Mouse (Mus musculus) megakaryocyte progenitor cell, adult 5-6 weeks (primary cell): ENCODE measurements at regions not wholly inside any gene's neighbourhood (a gene's known extent, or its start where the extent isn't known, plus 50 kb on each side); places are given as distances from the start of the nearest gene placed in this dataset.

Experiments used
- ATAC-seq: replicated peaks from 2 replicates; pipeline ENCODE4 v1.8.0; 2016; ENCODE audit warnings: mild to moderate bottlenecking, moderate TSS enrichment, inconsistent platforms; ENCODE audit not compliant: poor library complexity

DNA sequence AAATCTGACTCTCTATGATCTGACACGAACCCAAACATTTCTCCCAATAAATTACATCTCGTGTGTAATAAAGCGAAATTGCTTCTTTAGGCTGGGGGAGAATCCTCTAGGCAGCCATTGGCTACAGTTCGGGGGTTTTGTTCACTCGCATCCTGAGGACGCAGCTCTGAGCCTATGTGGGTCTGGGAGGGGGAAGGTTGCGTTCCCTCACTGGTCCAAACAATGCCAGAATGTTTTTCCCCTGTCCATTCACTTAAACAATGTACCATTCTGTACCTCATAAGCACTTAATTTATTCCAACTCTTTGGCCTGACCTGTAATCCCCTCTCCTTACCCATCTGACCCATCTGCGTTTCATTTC is 308.6 kb downstream of the Spry2 start:
- ATAC-seq: no peak

DNA sequence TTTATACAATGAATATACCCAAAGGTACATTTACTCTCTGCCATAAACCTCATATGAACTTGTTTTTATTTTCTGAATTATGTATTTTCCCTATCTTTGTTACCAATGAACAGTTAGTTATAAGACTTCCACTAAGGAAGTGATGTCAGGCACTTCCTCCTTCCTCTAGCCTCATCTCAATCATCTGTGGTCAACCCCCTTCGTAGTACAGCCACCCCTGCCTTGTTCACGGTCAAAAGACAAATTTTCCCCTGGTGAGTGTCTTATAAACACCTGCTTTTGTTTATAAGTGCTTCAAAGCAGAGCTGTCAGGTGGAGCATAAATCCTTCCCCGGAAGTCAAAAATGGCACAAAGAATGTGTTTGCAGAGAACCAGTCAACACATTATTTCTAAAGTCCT is 312.0 kb downstream of the Spry2 start:
- peak; percentile 63 for ATAC-seq

DNA sequence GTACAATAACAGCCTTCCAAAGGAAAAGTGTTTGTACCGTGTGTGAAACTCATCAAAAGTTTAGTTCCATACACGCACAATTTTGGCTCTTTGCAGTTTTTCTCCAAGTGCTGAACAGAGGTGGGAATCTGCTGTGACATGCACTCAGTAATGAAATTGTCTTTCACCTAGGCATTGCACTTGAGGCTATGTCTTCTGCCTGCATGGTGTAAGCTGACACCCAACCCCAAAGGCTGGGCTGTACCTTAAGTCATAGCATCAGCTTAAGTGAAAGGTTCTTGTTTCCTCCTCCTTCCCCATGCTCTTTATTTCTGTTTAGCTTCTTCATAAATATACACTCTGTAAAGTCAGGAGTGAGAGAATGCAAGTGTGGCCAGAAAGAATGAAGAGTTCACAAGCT is 313.1 kb downstream of the Spry2 start:
- no peak for ATAC-seq

DNA sequence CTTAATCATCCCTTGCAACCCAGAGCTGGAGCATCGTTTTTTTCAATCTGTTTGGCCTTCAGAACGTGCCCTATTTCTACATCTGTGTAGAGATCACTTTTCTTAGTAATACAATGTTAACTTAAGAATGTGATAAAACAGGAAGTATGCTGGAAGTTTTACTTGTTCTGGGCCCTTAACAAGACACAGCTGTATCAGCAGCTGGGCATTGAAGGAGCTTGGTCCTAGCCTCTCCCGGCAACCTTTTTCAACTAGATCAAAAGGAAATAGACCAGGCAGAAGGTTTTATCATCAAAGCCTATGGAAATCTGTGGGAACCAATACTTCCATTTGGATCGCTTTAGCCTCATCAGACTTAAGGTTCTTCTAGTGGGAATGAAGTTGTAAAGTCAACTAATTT is 317.9 kb downstream of the Ndfip2 start:
- no peak for ATAC-seq

DNA sequence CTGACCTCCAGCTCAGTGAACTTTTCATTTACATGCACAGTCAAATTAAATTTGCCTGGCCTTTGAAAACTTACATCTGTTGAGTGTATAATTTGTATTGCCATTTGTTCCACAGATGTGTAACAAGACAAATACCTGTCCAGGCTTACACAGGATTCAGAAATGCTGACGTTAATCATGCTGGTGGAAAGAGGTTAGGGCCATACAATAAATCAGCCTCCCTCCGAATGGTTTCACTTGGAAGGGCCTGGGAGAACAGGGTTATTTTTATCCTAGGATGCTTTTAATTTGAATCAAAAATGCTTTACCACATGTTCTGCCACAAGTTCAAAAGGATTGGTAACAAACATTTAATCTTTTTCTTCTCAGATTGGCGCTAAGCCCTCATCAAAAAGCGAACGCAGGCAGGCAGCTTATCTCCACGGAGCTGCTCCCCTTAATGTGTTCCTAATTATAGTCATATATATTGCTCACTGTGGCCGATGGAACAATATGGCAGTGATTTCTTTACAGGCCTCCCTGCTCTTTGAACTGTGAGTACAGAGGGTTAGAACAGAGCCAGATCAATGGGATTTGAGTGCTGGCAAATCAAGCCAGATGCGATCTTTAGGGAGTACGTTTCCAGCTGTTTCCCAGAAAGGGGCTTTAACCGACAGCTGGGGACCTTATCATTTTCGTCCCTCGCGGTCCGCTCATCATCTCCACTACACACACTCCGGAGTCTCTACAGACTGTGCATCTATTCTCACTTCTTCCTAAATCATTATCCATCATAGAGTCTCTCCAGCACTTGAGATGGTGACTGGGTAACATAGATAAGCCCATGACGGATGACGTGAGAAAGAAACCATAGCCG is 313.9 kb downstream of the Ndfip2 start:
- no peak for ATAC-seq

DNA sequence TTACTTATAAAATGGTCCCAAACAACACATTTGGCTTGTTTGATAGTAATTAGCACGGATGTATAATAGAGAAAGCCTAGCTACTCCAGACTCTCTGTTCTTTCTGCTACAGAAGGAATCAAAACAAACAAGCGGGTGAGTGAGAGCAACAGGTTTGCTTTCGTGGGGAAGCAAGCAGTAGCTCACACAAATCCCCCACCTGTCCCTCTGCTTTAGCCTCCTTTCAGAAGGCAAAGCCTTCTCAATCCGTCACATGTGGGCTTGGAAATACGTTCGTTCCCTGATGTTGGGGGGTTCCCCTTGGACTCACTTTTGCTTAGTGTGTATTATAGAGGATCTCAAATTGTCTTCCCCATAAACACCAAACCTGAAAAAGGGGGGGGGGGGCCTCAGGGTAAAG is 311.8 kb downstream of the Ndfip2 start:
- ATAC-seq: no peak

DNA sequence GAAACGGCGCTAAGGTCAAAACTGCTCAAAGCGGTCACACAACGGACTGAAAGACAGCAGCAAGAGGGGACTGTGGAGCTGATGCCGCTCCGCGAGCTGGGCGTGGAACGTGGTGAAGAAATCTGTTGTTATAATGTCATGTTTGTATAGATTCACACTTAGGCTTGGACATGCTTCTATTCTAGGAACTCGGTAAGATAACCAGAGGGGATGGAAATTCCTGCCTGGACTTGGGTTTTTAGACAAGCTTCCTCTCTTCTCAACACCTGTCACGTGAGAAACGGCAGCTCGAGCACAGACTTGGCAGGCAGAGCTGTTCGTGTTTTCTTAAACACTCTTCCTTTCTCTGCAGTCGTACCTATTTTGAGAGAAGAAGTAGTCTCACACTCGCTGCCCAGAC is 307.5 kb downstream of the Ndfip2 start:
- peak; percentile 39; the same call in 1 of the 2 replicates for ATAC-seq

DNA sequence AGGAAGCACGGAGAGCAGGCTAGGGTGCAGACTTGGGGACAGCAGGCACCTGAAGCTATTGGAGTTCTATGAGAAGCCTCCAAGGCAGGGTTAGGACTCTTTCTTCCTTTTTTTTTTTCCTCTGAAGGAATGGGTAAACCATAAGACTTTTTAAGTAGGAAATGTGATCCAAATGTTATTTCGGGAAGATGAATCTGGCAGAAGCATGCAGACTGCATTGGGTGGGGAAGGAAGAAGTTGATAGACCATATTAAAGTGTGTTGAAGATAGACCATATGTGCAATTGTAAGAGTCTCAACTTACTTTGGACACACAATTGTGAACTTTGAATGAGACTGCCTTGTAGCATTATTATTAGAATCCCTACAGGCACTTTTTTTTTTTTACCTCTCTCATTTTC is 304.5 kb downstream of the Ndfip2 start:
- ATAC-seq: no peak

DNA sequence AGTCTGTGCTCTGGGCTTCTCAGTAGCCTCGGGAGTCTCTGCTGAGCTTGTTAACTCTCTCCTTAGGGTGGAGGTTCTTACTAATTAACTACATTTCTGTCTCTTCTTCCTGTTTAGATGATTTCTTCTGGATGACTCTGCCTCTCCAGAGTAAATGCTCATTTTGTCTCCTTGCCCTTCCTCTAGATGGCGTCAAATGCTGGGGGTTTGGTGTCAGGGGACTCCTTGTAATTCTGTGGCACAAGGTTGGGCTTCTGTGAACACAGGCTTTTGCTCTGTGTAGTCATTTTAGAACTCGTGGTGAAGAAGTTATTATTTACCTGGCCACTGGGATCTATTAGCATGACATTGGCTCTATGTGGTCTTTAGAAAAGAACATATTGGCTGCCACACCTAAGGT is 298.4 kb downstream of the Ndfip2 start:
- ATAC-seq: peak; percentile 69

DNA sequence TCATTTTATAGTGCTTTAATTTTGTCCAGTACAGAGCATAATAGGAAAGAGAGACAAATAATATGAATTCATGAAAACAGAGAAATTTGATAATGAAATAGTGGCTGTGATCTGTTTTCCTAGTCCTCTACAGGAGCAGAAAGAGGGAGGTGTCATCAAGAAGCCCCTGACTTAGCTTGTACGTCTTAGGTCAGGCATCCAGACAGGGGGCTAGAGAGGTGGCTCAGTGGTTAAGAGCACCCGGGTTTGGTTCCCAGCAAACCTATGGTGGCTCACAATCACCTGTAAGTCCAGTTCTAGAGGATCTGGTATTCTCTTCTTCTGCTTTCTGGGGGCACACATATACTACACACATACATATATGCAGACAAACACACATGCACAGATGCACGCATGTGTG is 285.7 kb downstream of the Ndfip2 start:
- ATAC-seq: no peak

DNA sequence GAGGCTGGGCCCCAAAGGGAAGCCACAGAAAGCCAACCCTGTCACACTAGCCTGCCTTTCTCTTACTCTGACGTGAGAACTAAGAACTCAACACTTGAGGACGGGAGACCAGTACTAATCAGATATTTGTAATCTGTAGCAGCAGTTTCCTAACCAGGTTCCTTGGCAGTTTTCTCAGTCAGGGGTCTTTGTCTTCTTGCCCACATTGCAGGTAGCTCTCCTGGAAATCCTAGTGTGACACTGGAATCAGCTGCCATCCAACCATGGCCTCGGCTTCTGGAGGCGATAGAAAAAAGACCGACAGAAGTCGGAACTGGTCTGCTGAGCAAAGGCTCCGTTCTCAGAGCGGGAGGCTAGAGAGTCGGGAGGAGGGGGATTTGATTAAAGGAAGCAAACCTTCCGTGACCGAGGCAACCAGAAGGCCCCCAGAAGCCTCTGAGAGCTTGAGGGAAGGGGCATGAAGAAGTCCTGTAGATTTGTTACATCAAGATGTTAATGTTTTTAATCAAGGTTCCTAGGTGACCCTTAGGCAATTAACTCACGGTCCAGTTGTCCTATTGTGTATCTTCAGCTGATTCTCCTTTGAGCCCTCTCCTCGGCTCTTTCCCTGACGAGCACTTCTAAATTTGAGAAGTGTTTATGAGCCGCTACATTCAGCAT is 284.2 kb downstream of the Ndfip2 start:
- ATAC-seq: no peak

DNA sequence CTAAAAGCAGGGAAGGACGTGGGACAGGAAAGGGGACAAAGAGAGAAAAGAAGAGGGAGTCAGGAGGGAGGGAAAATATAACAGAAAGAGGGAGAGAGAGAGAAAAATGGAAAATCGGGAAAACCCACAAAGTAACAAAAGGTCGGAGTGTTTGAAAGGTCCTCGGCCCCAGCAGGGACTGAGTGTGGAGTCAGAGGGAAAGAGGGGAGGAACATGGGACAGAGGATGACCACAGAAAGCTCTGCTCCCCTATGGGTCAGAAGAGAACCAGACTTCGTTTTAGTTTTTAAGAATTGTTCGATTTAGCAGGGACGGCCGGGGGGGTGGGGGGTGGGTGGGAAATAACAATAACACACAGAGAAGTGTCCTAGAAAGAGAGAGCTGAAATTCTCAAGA is 283.7 kb downstream of the Ndfip2 start:
- no peak for ATAC-seq

DNA sequence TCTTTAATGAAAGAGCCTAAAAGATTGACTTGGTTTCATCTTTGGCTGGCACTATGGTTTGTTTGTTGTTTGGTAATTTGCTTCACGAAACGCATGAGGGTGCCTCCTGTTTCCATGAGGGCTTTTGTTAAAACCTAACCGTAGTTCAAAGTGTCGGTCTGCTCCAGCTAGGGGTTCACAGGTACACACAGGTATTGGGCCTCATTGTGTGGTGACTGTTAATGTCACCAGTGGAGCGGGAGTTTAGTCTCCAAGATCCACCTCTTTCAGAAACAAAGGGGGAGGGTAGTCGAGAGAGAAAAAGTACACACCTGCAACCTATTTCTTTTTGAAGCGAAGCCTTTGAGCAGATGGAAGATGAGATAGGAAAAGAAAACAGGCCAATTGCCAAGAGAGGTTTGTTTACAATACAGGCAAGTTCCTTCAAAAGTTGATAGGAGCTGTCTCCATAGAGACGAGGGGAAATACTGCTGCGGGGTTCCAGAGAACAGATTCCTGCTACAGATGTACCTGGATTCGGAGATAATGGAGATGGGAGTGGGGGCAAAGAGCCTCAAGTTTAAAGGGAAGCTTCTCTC is 273.9 kb downstream of the Ndfip2 start:
- no peak for ATAC-seq

DNA sequence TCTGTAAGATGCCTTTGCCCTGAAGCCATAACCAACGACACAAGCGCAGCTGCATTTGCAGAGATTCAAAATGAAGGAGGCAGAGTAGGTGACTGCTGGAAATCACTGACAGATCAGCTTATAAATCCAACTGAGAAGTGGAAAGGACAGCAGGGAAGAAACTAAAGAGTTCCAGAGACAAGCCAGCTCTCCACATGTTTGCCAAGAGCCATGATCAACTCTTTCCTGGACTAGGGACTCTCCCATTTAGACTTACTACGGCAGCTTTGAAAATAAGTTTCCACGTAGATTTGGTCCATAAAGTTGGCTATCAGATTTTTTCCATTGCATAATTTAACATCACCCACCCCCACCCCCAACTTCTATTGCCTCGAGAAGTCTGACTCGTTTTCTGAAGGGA is 269.7 kb downstream of the Ndfip2 start:
- ATAC-seq: no peak

DNA sequence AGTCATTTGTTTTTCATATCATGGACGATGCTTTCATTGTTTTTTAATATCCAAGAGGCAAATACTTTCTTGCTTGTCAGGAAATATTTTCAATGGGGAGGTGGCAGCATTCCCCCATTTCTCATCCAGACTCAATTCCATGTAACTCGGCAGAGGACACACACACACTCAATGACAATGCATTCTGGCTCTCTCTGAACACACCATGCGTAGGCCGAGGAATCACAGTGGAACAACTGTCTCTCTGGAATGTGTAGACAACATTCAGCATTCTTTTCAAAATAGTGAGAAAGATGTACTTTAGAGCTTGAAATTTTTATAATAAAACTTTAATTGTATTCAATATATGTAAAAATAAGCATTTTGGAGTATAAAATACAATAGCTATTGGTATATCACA is 265.5 kb downstream of the Ndfip2 start:
- no peak for ATAC-seq

DNA sequence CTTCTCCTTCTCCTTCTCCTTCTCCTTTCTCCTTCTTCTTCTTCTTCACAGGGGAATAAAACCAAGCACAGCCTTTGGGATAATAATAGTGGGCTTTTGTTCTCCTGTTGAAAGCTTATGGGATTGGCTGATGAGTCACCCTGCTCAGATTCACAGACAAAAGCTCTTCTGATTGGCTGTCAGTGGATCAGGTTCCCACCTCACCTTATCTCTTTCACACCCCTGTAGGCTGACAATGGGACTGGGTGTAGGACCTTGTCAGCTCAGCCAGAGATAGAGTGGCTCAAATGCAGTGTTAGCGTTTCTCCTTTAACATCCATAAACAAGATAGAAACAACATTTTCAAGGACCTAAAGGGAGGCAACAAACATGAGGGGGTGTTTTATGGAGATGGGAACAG is 263.9 kb downstream of the Ndfip2 start:
- ATAC-seq: no peak

DNA sequence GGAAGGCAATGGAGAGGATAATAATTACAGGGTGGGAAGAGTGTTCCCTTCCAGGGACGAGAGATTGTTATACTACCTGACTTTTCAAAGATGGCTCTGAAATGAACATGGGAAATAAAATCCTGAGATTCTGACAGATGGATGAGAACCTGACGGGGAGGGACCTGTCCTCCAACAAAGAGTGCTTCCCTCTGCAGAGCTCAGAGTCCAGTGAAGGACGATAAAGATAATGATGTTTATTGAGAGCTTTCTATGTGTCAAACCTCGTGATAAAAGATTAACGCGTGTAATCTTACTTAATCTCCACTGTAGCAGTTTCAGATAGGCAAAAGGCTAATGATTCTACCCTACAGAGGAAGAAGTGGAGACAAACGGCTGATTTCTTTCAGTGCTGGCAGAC is 260.3 kb downstream of the Ndfip2 start:
- no peak for ATAC-seq

DNA sequence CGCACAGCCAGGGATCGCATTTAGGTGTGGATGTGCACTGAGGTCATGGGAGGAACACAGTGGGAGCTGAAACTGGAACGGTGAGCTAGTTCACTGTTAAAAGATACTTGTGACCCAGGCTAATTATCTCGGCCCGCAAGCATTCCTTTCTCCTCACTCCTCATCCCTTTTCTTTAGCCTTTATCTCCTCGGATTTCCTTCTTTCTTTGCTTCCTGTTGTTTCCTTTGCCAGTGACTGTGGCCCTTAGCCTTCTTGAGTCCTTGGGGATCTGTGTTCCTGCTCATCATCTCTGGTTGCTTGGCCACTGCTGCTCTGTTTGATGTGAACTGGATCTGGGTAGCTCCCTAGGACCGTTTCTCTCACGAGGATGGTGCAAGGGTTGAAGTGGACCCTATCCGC is 256.0 kb downstream of the Ndfip2 start:
- ATAC-seq: no peak

DNA sequence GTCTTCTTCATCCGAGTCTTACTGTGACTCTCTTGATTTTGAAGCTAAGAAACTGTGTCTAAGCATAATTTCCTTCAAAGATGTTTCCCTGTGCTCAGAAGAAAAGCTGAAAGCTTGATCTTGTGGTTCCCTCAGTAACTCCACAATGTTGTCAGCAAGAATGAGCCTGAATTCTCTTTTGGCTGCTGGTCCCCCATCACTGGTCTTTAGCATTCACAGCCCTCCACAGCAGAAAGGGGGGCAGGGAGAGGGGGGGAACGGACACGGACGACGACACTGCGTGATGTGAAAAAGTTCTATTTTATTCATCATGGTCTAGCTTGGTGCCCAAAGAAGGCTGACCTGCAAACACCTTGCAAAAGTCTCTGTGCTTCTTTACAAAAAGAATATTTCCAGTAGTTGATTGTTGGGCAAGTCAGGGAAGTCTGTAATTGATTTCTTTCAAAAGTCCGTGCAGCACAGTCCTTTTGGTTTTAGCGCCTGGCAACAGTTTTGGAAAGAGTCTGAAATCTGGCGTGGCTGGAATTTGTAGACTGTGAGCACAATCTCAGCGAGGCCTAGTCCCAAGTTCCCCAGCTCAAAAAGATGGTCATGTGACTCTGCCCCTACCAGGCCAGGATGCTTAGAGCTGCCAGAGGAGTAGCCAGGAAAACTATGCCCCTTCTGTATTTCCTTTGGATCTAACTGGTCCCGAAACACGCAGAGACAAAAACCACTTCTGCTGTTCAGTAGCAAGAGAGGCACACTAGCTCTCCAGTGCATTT is 254.7 kb downstream of the Ndfip2 start:
- ATAC-seq: no peak

DNA sequence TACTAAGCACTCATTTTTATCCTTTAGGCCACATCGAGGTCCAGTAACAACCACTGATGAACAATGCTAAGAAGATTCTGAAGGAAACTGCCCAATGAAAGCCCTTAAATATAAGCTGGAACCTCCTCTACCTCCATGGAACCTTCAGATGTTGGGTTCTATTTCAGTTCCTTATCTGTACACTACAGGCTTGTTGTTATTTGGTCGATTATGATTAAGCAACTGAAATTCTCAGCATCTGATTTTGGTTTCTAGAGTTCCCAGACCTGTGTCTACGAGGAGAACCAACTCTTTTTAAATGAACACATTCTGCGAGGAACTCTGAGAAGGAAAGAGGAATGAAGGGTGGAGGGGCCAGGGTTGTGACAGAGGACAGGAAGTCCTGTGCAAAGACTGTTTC is 253.5 kb downstream of the Ndfip2 start:
- ATAC-seq: no peak

DNA sequence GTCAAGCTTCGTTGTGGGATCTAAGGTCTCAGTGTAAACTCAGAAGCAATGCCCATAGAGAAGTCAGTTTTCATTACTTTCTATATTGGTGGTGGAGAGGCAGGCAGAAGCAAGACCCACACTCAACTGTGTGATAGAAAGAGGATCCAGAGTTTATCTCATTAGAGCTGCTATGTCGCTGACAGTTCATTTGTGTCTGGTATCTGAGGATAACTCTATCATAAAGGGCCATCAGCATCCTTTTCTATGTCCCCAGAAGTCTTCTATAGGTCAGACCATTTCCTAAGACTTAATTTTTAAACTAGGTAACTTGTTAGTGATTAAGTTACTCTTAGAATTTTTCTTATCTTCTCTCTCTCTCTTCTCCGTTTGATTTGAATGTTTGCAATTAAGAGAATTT is 252.8 kb downstream of the Ndfip2 start:
- no peak for ATAC-seq

DNA sequence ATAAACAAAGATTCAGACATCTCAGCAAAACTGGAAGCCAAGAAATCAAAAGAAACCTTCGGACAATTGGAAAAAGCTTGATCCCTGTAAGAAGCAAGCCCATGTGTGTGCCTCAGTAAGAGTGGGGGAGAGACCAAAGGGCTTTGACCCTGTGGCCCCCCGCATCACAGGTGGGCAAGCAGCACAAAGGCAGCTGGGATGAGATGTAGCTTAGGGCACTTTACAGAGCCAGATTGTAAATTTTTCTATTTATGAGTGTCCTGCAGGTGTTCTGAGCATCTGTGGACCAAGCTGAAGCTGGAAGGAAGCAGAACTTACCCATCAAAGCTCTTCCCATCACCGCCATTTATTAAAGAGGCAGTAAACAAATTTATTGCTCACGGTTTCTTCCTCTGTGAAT is 246.9 kb downstream of the Ndfip2 start:
- no peak for ATAC-seq
